Mouse (Mus musculus) liver, embryonic 13.5 days (tissue): ENCODE measurements around the gene Gm765. TPM values are rescaled to one million over a fixed set of nuclear protein-coding genes. Genes with fewer than 3 reads are reported as not detected.

ENCODE experiments used
- ATAC-seq: fragments of 200-750 bp; cut with Nextera tagmentation; 2 replicates; pipeline ENCODE4 v1.8.0; 2017; ENCODE audit warnings: low read depth, mild to moderate bottlenecking, moderate number of reproducible peaks, moderate library complexity
- DNase-seq: peaks from one replicate; pipeline ENCODE4 v3.0.0; 2022
- H3K27ac ChIP-seq: fragments of 300-500 bp; sonication (generic); 2 replicates; pipeline ENCODE4 v1.5.1; 2015; ENCODE audit warnings: moderate library complexity, mild to moderate bottlenecking, inconsistent platforms
- H3K27me3 ChIP-seq: fragments of 300-500 bp; sonication (generic); 2 replicates; pipeline ENCODE4 v1.6.1; 2015; ENCODE audit warnings: mild to moderate bottlenecking, inconsistent platforms
- H3K36me3 ChIP-seq: fragments of 300-500 bp; sonication (generic); 2 replicates; pipeline ENCODE4 v1.6.1; 2015; ENCODE audit warnings: mild to moderate bottlenecking, inconsistent platforms
- H3K4me1 ChIP-seq: fragments of 300-500 bp; sonication (generic); replicated peaks from 2 replicates; pipeline ENCODE4 v1.6.1; 2015; ENCODE audit warnings: inconsistent platforms
- H3K4me2 ChIP-seq: fragments of 300-500 bp; sonication (generic); 2 replicates; pipeline ENCODE4 v1.6.1; 2015; ENCODE audit warnings: inconsistent platforms, mild to moderate bottlenecking, moderate library complexity
- H3K4me3 ChIP-seq: fragments of 300-500 bp; sonication (generic); replicated peaks from 2 replicates; pipeline ENCODE4 v1.5.1; 2015; ENCODE audit warnings: mild to moderate bottlenecking, inconsistent platforms
- H3K9ac ChIP-seq: fragments of 300-500 bp; sonication (generic); 2 replicates; pipeline ENCODE4 v1.6.1; 2015; ENCODE audit warnings: mild to moderate bottlenecking, inconsistent platforms
- H3K9me3 ChIP-seq: fragments of 300-500 bp; sonication (generic); replicated peaks from 2 replicates; pipeline ENCODE4 v1.6.1; 2016; ENCODE audit warnings: inconsistent platforms
- WGBS: fragments of 180-500 bp; shearing (Covaris S2); methylation state at CpG from one replicate; pipeline ENCODE4 v1.1.7; 2015; ENCODE audit not compliant: insufficient replicate concordance; 5-methylcytosine and 5-hydroxymethylcytosine counted together
- polyA plus RNA-seq: library from polyadenylated mRNA; unstranded; fragments of >200 nt; fragmentation: Nextera tagmentation; extraction: Ambion mirVana; gene quantifications from 2 replicates; pipeline ENCODE4 v1.2.1, GENCODE M21; 2015

Gene Gm765
- polyA plus RNA-seq, 1 experiment from 2014 or later: not detected

- ATAC-seq (no peak), DNase-seq (no peak)
- H3K9me3 ChIP-seq: no peaks in the 10 kb centered on the region
- H3K4me3 ChIP-seq: no peak overlapping the region
- no peak overlapping the region for H3K4me2 ChIP-seq
- no peaks in the 10 kb centered on the region for H3K36me3 ChIP-seq
- 70% methylated on average over 16 of the region's 16 CpGs for WGBS
- H3K4me1 ChIP-seq: no peaks in the 10 kb centered on the region
- H3K27me3 ChIP-seq: no peaks in the 10 kb centered on the region
- H3K9ac ChIP-seq: no peak overlapping the region
- H3K27ac ChIP-seq: no peak overlapping the region
Observed at GRCm38 (mm10) chr6:98221970-98222369, 120.6 kb downstream of the Gm765 start.

GRCm38 (mm10) chr6:98212225-98212624, 130.3 kb downstream of the Gm765 start:
- no peak for ATAC-seq
- H3K9ac ChIP-seq: no peak overlapping the region
- H3K4me2 ChIP-seq: no peak overlapping the region
- DNase-seq: no peak
- no peaks in the 10 kb centered on the region for H3K36me3 ChIP-seq
- H3K9me3 ChIP-seq: no peaks in the 10 kb centered on the region
- WGBS: 55% methylated on average over 3 of the region's 3 CpGs
- no peak overlapping the region for H3K27ac ChIP-seq
- H3K27me3 ChIP-seq: no peaks in the 10 kb centered on the region
- H3K4me3 ChIP-seq: no peak overlapping the region
- H3K4me1 ChIP-seq: no peaks in the 10 kb centered on the region

GRCm38 (mm10) chr6:98210237-98210636, 132.3 kb downstream of the Gm765 start:
- ATAC-seq (no peak), DNase-seq (no peak)
- Histone ChIP-seq H3K27me3 (no peaks in the 10 kb centered on the region), H3K4me1 (no peaks in the 10 kb centered on the region), H3K9me3 (no peaks in the 10 kb centered on the region), H3K4me2 (no peak overlapping the region), H3K36me3 (no peaks in the 10 kb centered on the region), H3K27ac (no peak overlapping the region), H3K9ac (no peak overlapping the region), H3K4me3 (no peak overlapping the region)
- 77% methylated on average over 5 of the region's 5 CpGs for WGBS

GRCm38 (mm10) chr6:98208051-98208450, 134.5 kb downstream of the Gm765 start:
- Histone ChIP-seq H3K27me3 (no peaks in the 10 kb centered on the region), H3K4me1 (no peaks in the 10 kb centered on the region), H3K4me3 (no peak overlapping the region), H3K9me3 (no peaks in the 10 kb centered on the region), H3K27ac (no peak overlapping the region), H3K4me2 (no peak overlapping the region), H3K9ac (no peak overlapping the region), H3K36me3 (no peaks in the 10 kb centered on the region)
- 87% methylated on average over 8 of the region's 8 CpGs for WGBS
- no peak for DNase-seq
- ATAC-seq: no peak

GRCm38 (mm10) chr6:98198706-98199105, 143.8 kb downstream of the Gm765 start:
- no peak overlapping the region for H3K9ac ChIP-seq
- no peak overlapping the region for H3K4me3 ChIP-seq
- ATAC-seq (no peak), DNase-seq (no peak)
- H3K4me2 ChIP-seq: no peak overlapping the region
- H3K36me3 ChIP-seq: no peaks in the 10 kb centered on the region
- no peaks in the 10 kb centered on the region for H3K4me1 ChIP-seq
- no peak overlapping the region for H3K27ac ChIP-seq
- H3K27me3 ChIP-seq: no peaks in the 10 kb centered on the region
- no peaks in the 10 kb centered on the region for H3K9me3 ChIP-seq
- WGBS: 72% methylated on average over 2 of the region's 2 CpGs

GRCm38 (mm10) chr6:98190745-98191442, 151.7 kb downstream of the Gm765 start:
- WGBS: 57% methylated on average over 8 of the region's 8 CpGs
- Histone ChIP-seq H3K4me3 (no peak overlapping the region), H3K4me1 (no peaks in the 10 kb centered on the region), H3K27me3 (no peaks in the 10 kb centered on the region), H3K9ac (no peak overlapping the region), H3K4me2 (no peak overlapping the region), H3K27ac (no peak overlapping the region), H3K9me3 (no peaks in the 10 kb centered on the region), H3K36me3 (no peaks in the 10 kb centered on the region)
- ATAC-seq (no peak), DNase-seq (no peak)
